Mouse (Mus musculus): ENCODE measurements around the gene Wbp1l.

Gene Wbp1l

DNA sequence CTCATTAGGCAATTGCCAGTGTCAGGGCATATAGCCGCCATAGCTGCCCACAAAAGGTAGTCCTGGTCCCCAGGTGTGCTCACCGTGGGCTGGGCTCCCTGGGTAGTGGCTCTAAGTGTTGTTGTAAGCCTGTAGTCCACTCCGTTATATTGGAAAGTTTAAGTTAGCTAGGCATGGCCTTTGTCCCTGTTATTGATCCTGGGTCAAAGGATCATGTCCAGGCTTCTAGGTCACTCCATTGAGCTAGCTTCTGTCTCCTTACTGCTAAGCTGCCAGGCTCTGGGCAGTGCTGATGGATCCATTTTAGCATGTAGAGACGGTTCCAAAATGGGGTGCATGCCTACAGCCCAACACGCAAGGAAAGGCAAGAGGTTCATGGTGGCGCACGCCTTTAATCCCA lies 59.5 kb downstream of the Wbp1l start:
- DNase-seq (ENCODE audit: low read depth, low spot score), result no peak

GRCm38 (mm10) chr19:46658851-46659250 lies 60.0 kb downstream of the Wbp1l start:
- DNase-seq (ENCODE audit: low read depth, low spot score), result no peak

GRCm38 (mm10) chr19:46661511-46661910 lies 62.6 kb downstream of the Wbp1l start:
- DNase-seq (ENCODE audit: low read depth, low spot score), result no peak

GRCm38 (mm10) chr19:46662214-46662613 lies 63.3 kb downstream of the Wbp1l start:
- no peak for DNase-seq (ENCODE audit: low read depth, low spot score)

DNA sequence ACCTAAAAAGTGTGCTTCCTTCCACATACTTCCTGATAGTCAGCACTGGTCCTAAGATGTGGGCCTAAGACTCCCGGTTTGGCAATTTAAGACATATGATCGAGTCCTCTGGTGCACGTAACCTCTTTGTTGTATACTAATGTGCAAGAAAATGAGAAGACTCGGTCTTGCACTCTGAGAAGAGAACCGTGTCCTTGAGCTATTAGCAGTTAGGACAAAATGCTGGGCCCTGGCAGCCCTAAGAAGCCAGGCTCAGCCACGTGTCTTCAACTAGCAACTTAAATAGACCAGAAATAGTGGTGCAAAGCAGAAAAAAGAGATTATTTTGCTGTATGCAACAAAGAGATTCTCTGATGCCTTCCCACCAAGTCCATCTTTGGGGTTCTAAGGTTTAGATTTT lies 63.9 kb downstream of the Wbp1l start:
- no peak for DNase-seq (ENCODE audit: low read depth, low spot score)

- DNase-seq (ENCODE audit: low read depth, low spot score), result no peak
These were observed 66.6 kb downstream of the Wbp1l start for GRCm38 (mm10) chr19:46665474-46665873.

- no peak for DNase-seq (ENCODE audit: low read depth, low spot score)
These were observed 68.4 kb downstream of the Wbp1l start for GRCm38 (mm10) chr19:46667300-46667699.

- DNase-seq (ENCODE audit: low read depth, low spot score), result no peak
These were observed 69.4 kb downstream of the Wbp1l start for GRCm38 (mm10) chr19:46668263-46668662.

GRCm38 (mm10) chr19:46669802-46670201 lies 70.9 kb downstream of the Wbp1l start:
- DNase-seq (ENCODE audit: low read depth, low spot score), result no peak

- DNase-seq (ENCODE audit: low read depth, low spot score), result peak; percentile 58
These were observed 71.8 kb downstream of the Wbp1l start for GRCm38 (mm10) chr19:46670691-46671090.

- DNase-seq (ENCODE audit: low read depth, low spot score), result no peak
These were observed 74.0 kb downstream of the Wbp1l start, which contains the start of gene Cyp17a1 for GRCm38 (mm10) chr19:46672766-46673418. Cyp17a1 (minus strand) TSS chr19:46673172.

DNA sequence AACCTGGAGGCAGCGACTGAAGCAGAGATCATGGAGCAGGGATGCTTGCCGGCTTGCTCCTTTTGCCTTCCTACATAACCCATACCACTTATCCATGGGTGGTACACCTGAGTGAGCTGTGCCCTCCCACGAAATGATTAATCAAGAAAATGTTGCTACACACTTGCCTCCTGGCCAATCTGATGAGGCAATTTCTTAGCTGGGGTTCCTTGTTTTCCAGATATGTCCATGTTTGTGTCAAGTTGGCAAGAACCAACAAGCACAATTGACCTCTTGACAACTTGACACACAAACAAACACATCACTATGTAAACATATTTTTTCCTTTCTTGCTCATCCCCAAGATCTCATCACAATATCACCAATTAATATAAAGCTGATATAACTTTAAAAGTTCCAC lies 76.8 kb downstream of the Wbp1l start:
- no peak for DNase-seq (ENCODE audit: low read depth, low spot score)

DNA sequence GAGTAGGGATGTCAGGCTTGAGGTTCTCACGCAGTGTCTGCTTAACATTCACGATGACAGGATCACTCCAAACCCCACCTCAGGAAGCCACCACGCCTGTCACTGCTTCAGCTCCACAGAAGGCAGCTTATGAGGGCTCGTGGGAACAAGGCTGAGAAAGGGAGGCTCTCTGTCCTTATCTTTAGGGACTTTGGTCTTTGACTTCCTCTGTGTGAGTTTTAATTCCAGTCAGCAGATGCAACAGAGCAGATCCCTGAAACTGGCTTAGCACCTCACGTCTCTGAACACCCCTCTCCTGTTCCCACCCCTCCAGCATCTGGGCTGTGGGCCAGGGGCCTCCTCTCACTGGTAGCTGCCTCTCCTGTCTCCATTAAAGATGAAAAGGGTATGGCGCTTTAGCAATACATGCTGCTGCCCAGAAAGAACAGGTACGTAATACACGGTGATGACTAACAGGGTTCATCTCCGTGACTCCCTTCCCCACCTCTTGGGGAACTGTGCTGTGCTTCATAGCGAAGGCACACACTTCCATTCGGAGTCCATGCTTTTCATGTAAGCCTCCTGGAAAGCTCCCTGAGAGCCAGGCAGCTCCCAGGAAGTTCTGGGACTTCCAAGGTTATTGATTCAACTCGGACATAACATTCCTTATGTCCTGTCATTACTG lies 81.0 kb downstream of the Wbp1l start:
- DNase-seq (ENCODE audit: low read depth, low spot score), result no peak

DNA sequence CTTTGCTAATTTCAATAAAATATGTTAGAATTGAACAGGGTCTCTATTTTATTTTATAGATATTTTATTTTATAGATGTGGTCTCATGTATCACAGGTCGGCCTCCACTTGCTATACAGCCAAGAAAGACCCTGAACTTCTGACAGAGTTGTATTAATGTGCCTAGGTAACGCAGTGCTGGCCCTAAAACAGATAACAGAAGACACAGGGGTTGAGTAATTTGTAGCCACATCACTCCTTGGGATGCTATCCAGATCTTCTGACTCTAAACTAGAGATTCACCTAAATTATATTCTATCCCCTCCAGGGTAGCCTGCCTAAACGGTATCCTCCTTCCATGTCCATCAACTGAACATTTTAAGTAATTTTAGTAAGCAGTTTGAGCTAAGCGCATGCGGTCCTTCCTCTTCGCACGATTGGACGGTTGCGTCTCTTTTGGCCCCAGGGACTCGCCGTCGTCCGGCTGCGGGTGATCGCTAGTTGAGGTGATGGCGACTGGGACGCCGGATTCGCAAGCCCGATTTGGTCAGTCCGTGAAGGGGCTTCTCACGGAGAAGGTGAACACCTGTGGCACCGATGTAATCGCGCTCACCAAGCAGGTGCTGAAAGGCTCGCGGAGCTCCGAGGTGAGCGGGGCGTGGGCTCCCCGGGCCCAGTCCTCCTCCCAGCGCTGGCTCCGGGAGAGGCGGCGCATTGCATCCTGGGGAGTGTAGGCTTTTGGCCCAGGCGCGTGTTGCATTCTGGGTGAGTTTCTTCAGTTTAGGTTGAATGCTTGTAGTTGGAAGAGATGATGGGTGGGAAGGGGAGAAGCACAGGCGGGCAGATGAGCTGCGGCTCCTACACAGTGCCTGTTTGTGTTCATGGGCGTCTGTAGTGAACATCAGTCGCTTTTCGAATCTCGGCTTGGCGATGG lies 90.8 kb downstream of the Wbp1l start, which contains the start of gene Borcs7:
Gene Borcs7, plus strand, starts transcription at position 447 of the 913 bp plus-strand sequence.
- peak; percentile 73 for DNase-seq (ENCODE audit: low read depth, low spot score)

GRCm38 (mm10) chr19:46690387-46690786 lies 91.5 kb downstream of the Wbp1l start:
- DNase-seq (ENCODE audit: low read depth, low spot score), result no peak

DNA sequence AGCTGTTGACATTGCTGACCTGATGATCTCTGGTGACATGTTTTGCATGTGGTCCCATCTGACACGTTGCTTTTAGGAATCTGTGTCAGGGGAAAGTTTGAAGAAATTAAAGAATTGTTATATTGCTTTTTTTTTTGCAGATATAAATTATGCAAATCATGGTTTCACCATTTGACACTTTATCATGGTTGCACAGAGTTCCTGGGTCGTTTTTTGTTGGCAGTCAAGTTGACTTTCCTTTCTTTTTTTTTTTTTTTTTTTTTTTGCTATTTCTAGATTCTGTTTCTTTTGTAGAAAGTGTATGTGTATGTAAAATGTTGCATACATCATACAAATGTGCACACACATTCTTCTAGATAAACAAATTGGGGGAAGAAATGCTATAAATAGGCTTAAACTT lies 92.2 kb downstream of the Wbp1l start:
- no peak for DNase-seq (ENCODE audit: low read depth, low spot score)

DNA sequence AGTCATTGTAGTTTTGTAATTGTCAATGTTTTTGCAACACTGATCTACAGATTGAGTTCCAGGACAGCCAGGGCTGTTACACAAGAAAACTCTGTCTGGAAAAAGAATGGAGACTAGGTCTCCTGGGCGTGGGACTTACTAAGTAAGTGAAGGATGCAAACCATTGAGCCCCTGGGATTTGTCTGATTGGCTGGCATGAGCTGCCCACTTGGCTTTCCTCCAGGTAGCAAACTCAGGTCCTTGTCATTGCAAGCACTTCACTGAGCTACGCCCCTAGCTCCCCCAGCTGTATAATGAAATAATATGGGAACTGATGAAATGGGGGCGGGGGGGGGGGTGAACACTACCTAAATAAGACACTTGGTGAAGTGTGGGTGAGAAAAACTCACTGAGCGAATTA lies 94.3 kb downstream of the Wbp1l start:
- DNase-seq (ENCODE audit: low read depth, low spot score), result no peak

DNA sequence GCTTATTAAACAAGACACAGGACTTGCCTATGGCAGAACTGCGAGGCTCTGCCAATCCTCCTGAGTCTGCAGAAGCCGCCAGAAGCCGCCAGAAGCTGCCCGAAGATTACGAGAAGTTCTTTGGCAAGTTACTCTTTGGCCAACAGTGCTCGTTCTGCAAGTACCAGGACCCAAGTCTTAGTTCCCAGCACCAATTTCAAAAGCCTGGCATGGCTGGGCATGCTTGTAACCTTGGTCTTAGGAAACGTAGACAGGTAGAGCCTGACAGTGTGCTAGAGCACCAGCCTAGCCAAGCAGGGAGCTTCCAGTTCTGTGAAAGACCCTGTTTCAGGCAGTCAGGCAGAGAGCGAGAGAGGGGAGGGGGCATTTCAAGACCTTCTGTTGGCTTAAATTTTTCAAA lies 97.6 kb downstream of the Wbp1l start:
- DNase-seq (ENCODE audit: low read depth, low spot score), result no peak

- no peak for DNase-seq (ENCODE audit: low read depth, low spot score)
These were observed 98.1 kb downstream of the Wbp1l start for GRCm38 (mm10) chr19:46696943-46697342.

- no peak for DNase-seq (ENCODE audit: low read depth, low spot score)
These were observed 99.1 kb downstream of the Wbp1l start for GRCm38 (mm10) chr19:46697840-46698517.

DNA sequence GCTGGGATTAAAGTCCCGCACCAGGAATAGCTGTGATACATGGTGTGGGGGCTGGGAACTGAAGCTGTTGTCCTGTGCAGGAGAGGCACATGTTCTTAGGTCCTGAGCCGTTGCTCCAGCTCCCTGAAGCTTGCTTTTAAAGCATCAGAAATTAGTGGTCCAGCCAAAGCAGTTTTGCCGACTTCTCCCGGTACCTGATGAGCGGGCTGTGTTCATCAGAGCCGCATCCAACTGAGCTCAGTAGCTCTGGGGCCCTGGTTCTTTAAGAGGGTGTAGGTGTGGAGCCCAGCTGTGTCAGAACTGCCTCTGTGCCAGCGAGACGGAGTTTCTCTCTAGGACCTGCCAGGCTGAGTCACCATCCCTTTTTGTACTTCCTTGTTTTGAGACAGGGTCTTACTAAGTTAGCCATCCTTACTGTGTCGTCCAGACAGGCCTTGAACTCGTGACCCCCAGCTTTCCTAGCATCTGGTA lies 100.2 kb downstream of the Wbp1l start:
- DNase-seq (ENCODE audit: low read depth, low spot score), result no peak

GRCm38 (mm10) chr19:46701156-46701555 lies 102.3 kb downstream of the Wbp1l start:
- no peak for DNase-seq (ENCODE audit: low read depth, low spot score)
